Mouse (Mus musculus): ENCODE measurements around the gene Fxyd1.

DNA sequence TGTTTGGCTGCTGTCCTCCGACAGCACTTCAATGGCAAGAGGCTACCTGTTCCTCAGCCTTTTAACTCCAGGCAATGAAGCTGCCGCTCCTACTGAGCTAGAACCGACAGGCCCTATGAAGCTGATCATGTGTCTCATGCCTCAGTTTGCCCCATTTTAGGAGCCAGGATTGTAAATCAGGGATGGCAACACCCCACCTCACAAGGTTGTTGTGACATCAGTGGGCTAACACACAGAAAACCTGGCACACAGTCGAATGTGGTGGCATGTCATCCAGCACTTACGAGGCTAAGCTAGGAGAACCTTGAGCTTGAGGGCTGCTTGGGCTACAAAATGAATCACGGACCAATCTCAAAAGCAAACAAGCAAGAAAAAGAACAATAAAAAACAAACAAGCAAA, 1.2 kb upstream of the Fxyd1 start:
- TF ChIP-seq GATA1 (IDR thresholded peaks at IDR 0.05; ENCODE audit: low read length) = no peak
- no peak for TF ChIP-seq TAL1 (IDR thresholded peaks at IDR 0.05; ENCODE audit: low read length)
